Mouse (Mus musculus) spleen, adult 2 months (tissue): ENCODE data around the gene Ep300.

ENCODE experiments used
- CTCF ChIP-seq: fragments of 200-500 bp; IDR thresholded peaks from 2 replicates; pipeline ENCODE4 v1.5.1; 2011; ENCODE audit warnings: mild to moderate bottlenecking, inconsistent platforms; ENCODE audit not compliant: insufficient read depth, insufficient read length, insufficient replicate concordance; ENCODE audit errors: extremely low read depth
- POLR2A ChIP-seq: fragments of 200-500 bp; IDR thresholded peaks from 2 replicates; pipeline ENCODE4 v1.6.1; 2011; ENCODE audit warnings: low read depth, low read length, inconsistent platforms

- no peak for TF ChIP-seq CTCF
- no peak for TF ChIP-seq POLR2A
Measured at GRCm38 (mm10) chr15:81663281-81663680, 78.1 kb downstream of the Ep300 start.
